Mouse (Mus musculus) heart, postnatal 0 days (tissue): ENCODE measurements at regions not wholly inside any gene's neighbourhood (a gene's known extent, or its start where the extent isn't known, plus 50 kb on each side); places are given as distances from the start of the nearest gene placed in this dataset.

Experiments used
- CTCF ChIP-seq: IDR thresholded peaks from 2 replicates; pipeline ENCODE4 v1.5.1; 2016; ENCODE audit warnings: antibody characterized with exemption, control low read depth, low read depth
- EP300 ChIP-seq: IDR thresholded peaks from 2 replicates; pipeline ENCODE4 v1.6.1; 2016; ENCODE audit warnings: antibody characterized with exemption, low read depth

GRCm38 (mm10) chr13:102025138-102025537 lies 257.1 kb upstream of the Pik3r1 start:
- no peak for TF ChIP-seq CTCF
- no peak for TF ChIP-seq EP300
